Mouse (Mus musculus) neural tube, embryonic 10.5 days (tissue): ENCODE results near the gene Eef1akmt2.

Source experiments
- DNase-seq: peaks from one replicate; pipeline ENCODE4 v3.0.0-alpha.2; 2017; ENCODE audit warnings: low spot score; ENCODE audit errors: extremely low spot score

The Eef1akmt2 gene

GRCm38 (mm10) chr7:132811716-132812618, 40.5 kb downstream of the Eef1akmt2 start:
- peak; percentile 59 for DNase-seq

- peak; percentile 91 for DNase-seq
Observed at GRCm38 (mm10) chr7:132810879-132811278, 41.6 kb downstream of the Eef1akmt2 start.

GRCm38 (mm10) chr7:132810368-132810767, 42.1 kb downstream of the Eef1akmt2 start:
- no peak for DNase-seq

- DNase-seq: no peak
Observed at GRCm38 (mm10) chr7:132809721-132810120, 42.8 kb downstream of the Eef1akmt2 start.

- DNase-seq: peak; percentile 64
Observed at GRCm38 (mm10) chr7:132808841-132809682, 43.4 kb downstream of the Eef1akmt2 start.

- peak; percentile 19 for DNase-seq
Observed at GRCm38 (mm10) chr7:132808051-132808796, 44.2 kb downstream of the Eef1akmt2 start.

GRCm38 (mm10) chr7:132806926-132807857, 45.3 kb downstream of the Eef1akmt2 start:
- DNase-seq: no peak

GRCm38 (mm10) chr7:132806286-132806685, 46.2 kb downstream of the Eef1akmt2 start:
- no peak for DNase-seq

GRCm38 (mm10) chr7:132804951-132805350, 47.5 kb downstream of the Eef1akmt2 start:
- no peak for DNase-seq

- no peak for DNase-seq
Observed at GRCm38 (mm10) chr7:132804461-132804860, 48.0 kb downstream of the Eef1akmt2 start.

GRCm38 (mm10) chr7:132803962-132804361, 48.5 kb downstream of the Eef1akmt2 start:
- no peak for DNase-seq

GRCm38 (mm10) chr7:132803336-132803735, 49.1 kb downstream of the Eef1akmt2 start:
- DNase-seq: no peak

- DNase-seq: no peak
Observed at GRCm38 (mm10) chr7:132802691-132803090, 49.8 kb downstream of the Eef1akmt2 start.

- no peak for DNase-seq
Observed at GRCm38 (mm10) chr7:132802066-132802465, 50.4 kb downstream of the Eef1akmt2 start.

- no peak for DNase-seq
Observed at GRCm38 (mm10) chr7:132801509-132801908, 51.0 kb downstream of the Eef1akmt2 start.

- DNase-seq: no peak
Observed at GRCm38 (mm10) chr7:132800868-132801267, 51.6 kb downstream of the Eef1akmt2 start.

- no peak for DNase-seq
Observed at GRCm38 (mm10) chr7:132799119-132800016, 53.1 kb downstream of the Eef1akmt2 start.

- DNase-seq: no peak
Observed at GRCm38 (mm10) chr7:132795141-132795540, 57.3 kb downstream of the Eef1akmt2 start.

- no peak for DNase-seq
Observed at GRCm38 (mm10) chr7:132793467-132793866, 59.0 kb downstream of the Eef1akmt2 start.
